Mouse (Mus musculus) midbrain, postnatal 0 days (tissue): ENCODE results near the gene Nppc. TPM values are rescaled to one million over a fixed set of nuclear protein-coding genes. Genes with fewer than 3 reads are reported as not detected.

Experiments used
- ATAC-seq: fragments of 200-750 bp; cut with Nextera tagmentation; 2 replicates; pipeline ENCODE4 v1.8.0; 2017; ENCODE audit warnings: moderate number of reproducible peaks, mild to moderate bottlenecking, moderate TSS enrichment, moderate library complexity; ENCODE audit not compliant: low FRiP score
- DNase-seq: peaks from one replicate; pipeline ENCODE4 v3.0.0-alpha.2; 2015; ENCODE audit warnings: low spot score
- H3K27ac ChIP-seq: fragments of 300-500 bp; sonication (generic); 2 replicates; pipeline ENCODE4 v1.5.1; 2014; ENCODE audit warnings: low read depth, mild to moderate bottlenecking, low read length, mixed read lengths
- H3K27me3 ChIP-seq: fragments of 300-500 bp; sonication (generic); 2 replicates; pipeline ENCODE4 v1.6.1; 2014; ENCODE audit warnings: low read length, control low read depth, mixed read lengths; ENCODE audit not compliant: insufficient read depth
- H3K36me3 ChIP-seq: fragments of 300-500 bp; sonication (generic); 2 replicates; pipeline ENCODE4 v1.6.1; 2014; ENCODE audit warnings: low read length, control low read depth, mixed read lengths; ENCODE audit not compliant: insufficient read depth
- H3K4me1 ChIP-seq: fragments of 300-500 bp; sonication (generic); 2 replicates; pipeline ENCODE4 v1.6.1; 2014; ENCODE audit warnings: mild to moderate bottlenecking, control low read depth, antibody characterized with exemption, low read length, mixed read lengths; ENCODE audit not compliant: insufficient read depth
- H3K4me2 ChIP-seq: fragments of 300-500 bp; sonication (generic); 2 replicates; pipeline ENCODE4 v1.6.1; 2014; ENCODE audit warnings: low read depth, mild to moderate bottlenecking, low read length, mixed read lengths; ENCODE audit not compliant: poor library complexity, severe bottlenecking
- H3K4me3 ChIP-seq: fragments of 300-500 bp; sonication (generic); 2 replicates; pipeline ENCODE4 v1.5.1; 2014; ENCODE audit warnings: low read depth, mild to moderate bottlenecking, low read length, moderate library complexity
- H3K9ac ChIP-seq: fragments of 300-500 bp; sonication (generic); replicated peaks from 2 replicates; pipeline ENCODE4 v1.6.1; 2014; ENCODE audit warnings: mild to moderate bottlenecking, low read length, moderate library complexity, mixed read lengths; ENCODE audit not compliant: poor library complexity, severe bottlenecking
- H3K9me3 ChIP-seq: fragments of 300-500 bp; sonication (generic); 2 replicates; pipeline ENCODE4 v1.6.1; 2016; ENCODE audit warnings: low read length, control low read depth
- CTCF ChIP-seq: IDR thresholded peaks from 2 replicates; pipeline ENCODE4 v1.5.1; 2016; ENCODE audit warnings: antibody characterized with exemption, mild to moderate bottlenecking
- WGBS: fragments of 180-500 bp; shearing (Covaris S2); extraction: QIAGEN DNeasy Blood & Tissue Kit; methylation state at CpG from one replicate; pipeline ENCODE4 v1.1.7; 2014; 5-methylcytosine and 5-hydroxymethylcytosine counted together
- polyA plus RNA-seq: library from polyadenylated mRNA; unstranded; fragments of >200 nt; fragmentation: Nextera tagmentation; extraction: Ambion mirVana; gene quantifications from 2 replicates; pipeline ENCODE4 v1.2.1, GENCODE M21; 2015
- total RNA-seq: library from RNA; depleted of rRNA; stranded (reverse); fragments of >200 nt; gene quantifications from 2 replicates; pipeline ENCODE4 v1.2.3, GENCODE M21; 2014; rRNA removed

Gene Nppc
- total RNA-seq, result 6.3 and 6.6 TPM in 2 replicates
- polyA plus RNA-seq, result 4.3 and 6.5 TPM in 2 replicates

GRCm38 (mm10) chr1:86670279-86671038, at the start of gene Nppc:
TSS of gene Nppc (minus strand) at chr1:86670571.
- Histone ChIP-seq H3K4me3 (peak within 1 kb of the TSS; percentile 60), H3K9me3 (no peaks in the 10 kb centered on the region), H3K27me3 (peaks cover 7% of the 10 kb centered on the region; the same call in 1 of the 2 replicates), H3K4me2 (peak within 1 kb of the TSS; percentile 94), H3K9ac (peak within 1 kb of the TSS; percentile 55), H3K36me3 (no peaks in the 10 kb centered on the region), H3K27ac (peak within 1 kb of the TSS; percentile 2; the same call in 1 of the 2 replicates), H3K4me1 (no peaks in the 10 kb centered on the region)
- ATAC-seq (peak; percentile 90), DNase-seq (peak; percentile 88)
- WGBS, result 3% methylated on average over 58 of the region's 59 CpGs
- peak; percentile 61 for TF ChIP-seq CTCF

- H3K36me3 ChIP-seq, result no peaks in the 10 kb centered on the region
- H3K27ac ChIP-seq, result no peak overlapping the region
- H3K4me3 ChIP-seq, result no peak overlapping the region
- WGBS, result 91% methylated on average over 4 of the region's 4 CpGs
- no peaks in the 10 kb centered on the region for H3K27me3 ChIP-seq
- H3K4me1 ChIP-seq, result no peaks in the 10 kb centered on the region
- no peak for TF ChIP-seq CTCF
- DNase-seq (no peak), ATAC-seq (no peak)
- H3K4me2 ChIP-seq, result no peak overlapping the region
- no peaks in the 10 kb centered on the region for H3K9me3 ChIP-seq
- no peak overlapping the region for H3K9ac ChIP-seq
These were observed 49.0 kb upstream of the Nppc start for GRCm38 (mm10) chr1:86719391-86719790.

- DNase-seq, result no peak
- no peak for TF ChIP-seq CTCF
- no peaks in the 10 kb centered on the region for H3K36me3 ChIP-seq
- H3K4me3 ChIP-seq, result no peak overlapping the region
- no peak overlapping the region for H3K4me2 ChIP-seq
- H3K27ac ChIP-seq, result no peak overlapping the region
- H3K27me3 ChIP-seq, result no peaks in the 10 kb centered on the region
- H3K4me1 ChIP-seq, result no peaks in the 10 kb centered on the region
- H3K9me3 ChIP-seq, result no peaks in the 10 kb centered on the region
- H3K9ac ChIP-seq, result no peak overlapping the region
- 91% methylated on average over 1 of the region's 1 CpGs for WGBS
- no peak for ATAC-seq
These were observed 47.8 kb upstream of the Nppc start for GRCm38 (mm10) chr1:86718190-86718589.

- H3K36me3 ChIP-seq, result no peaks in the 10 kb centered on the region
- ATAC-seq, result no peak
- H3K27me3 ChIP-seq, result no peaks in the 10 kb centered on the region
- no peaks in the 10 kb centered on the region for H3K9me3 ChIP-seq
- no peak for DNase-seq
- H3K27ac ChIP-seq, result no peak overlapping the region
- no peak for TF ChIP-seq CTCF
- no peak overlapping the region for H3K4me2 ChIP-seq
- no peak overlapping the region for H3K4me3 ChIP-seq
- no peak overlapping the region for H3K9ac ChIP-seq
- H3K4me1 ChIP-seq, result no peaks in the 10 kb centered on the region
- WGBS, result 92% methylated on average over 4 of the region's 4 CpGs
These were observed 42.7 kb upstream of the Nppc start for GRCm38 (mm10) chr1:86713054-86713453.

- DNase-seq, result no peak
- Histone ChIP-seq H3K4me3 (no peak overlapping the region), H3K36me3 (no peaks in the 10 kb centered on the region), H3K27me3 (no peaks in the 10 kb centered on the region), H3K4me2 (no peak overlapping the region), H3K9ac (no peak overlapping the region), H3K9me3 (no peaks in the 10 kb centered on the region), H3K4me1 (no peaks in the 10 kb centered on the region), H3K27ac (no peak overlapping the region)
- no peak for ATAC-seq
- WGBS, result 90% methylated on average over 2 of the region's 2 CpGs
- TF ChIP-seq CTCF, result no peak
These were observed 41.7 kb upstream of the Nppc start for GRCm38 (mm10) chr1:86712045-86712444.

GRCm38 (mm10) chr1:86709546-86709945, 39.2 kb upstream of the Nppc start:
- no peak for ATAC-seq
- Histone ChIP-seq H3K4me3 (no peak overlapping the region), H3K9ac (no peak overlapping the region), H3K36me3 (no peaks in the 10 kb centered on the region), H3K4me2 (no peak overlapping the region), H3K4me1 (0 out of 2 replicates have a peak, but pooled peaks cover 3% of the 10 kb centered on the region), H3K27ac (no peak overlapping the region), H3K27me3 (no peaks in the 10 kb centered on the region), H3K9me3 (no peaks in the 10 kb centered on the region)
- TF ChIP-seq CTCF, result no peak
- no peak for DNase-seq
- WGBS, result 72% methylated on average over 4 of the region's 4 CpGs
